Mouse (Mus musculus): ENCODE measurements around the gene Tram2. TPM values are rescaled to one million over a fixed set of nuclear protein-coding genes. Genes with fewer than 3 reads are reported as not detected.

The Tram2 gene
- total RNA-seq (2022), result 1 to 10 TPM; 4.3 to 5.8 (median 4.9) TPM

GRCm38 (mm10) chr1:21079217-21079773, at the start of gene Tram2:
Gene Tram2 (minus strand): TSS chr1:21079229.
- DNase-seq (ENCODE audit: low spot score), result peak; percentile 90

- no peak for DNase-seq (ENCODE audit: low spot score)
These were observed 45.8 kb upstream of the Tram2 start for GRCm38 (mm10) chr1:21124713-21125336.

- no peak for DNase-seq (ENCODE audit: low spot score)
These were observed 24.8 kb upstream of the Tram2 start for GRCm38 (mm10) chr1:21103784-21104183.

GRCm38 (mm10) chr1:21101221-21102006, 22.4 kb upstream of the Tram2 start:
- peak; percentile 79 for DNase-seq (ENCODE audit: low spot score)

- DNase-seq (ENCODE audit: low spot score), result no peak
These were observed 21.7 kb upstream of the Tram2 start for GRCm38 (mm10) chr1:21100726-21101125.

- DNase-seq (ENCODE audit: low spot score), result no peak
These were observed 18.3 kb upstream of the Tram2 start for GRCm38 (mm10) chr1:21097001-21097989.

- DNase-seq (ENCODE audit: low spot score), result no peak
These were observed 15.7 kb upstream of the Tram2 start for GRCm38 (mm10) chr1:21094644-21095215.

GRCm38 (mm10) chr1:21089661-21090117, 10.7 kb upstream of the Tram2 start:
- DNase-seq (ENCODE audit: low spot score), result no peak

GRCm38 (mm10) chr1:21086291-21086690, 7.3 kb upstream of the Tram2 start:
- DNase-seq (ENCODE audit: low spot score), result no peak

- no peak for DNase-seq (ENCODE audit: low spot score)
These were observed 5.6 kb upstream of the Tram2 start for GRCm38 (mm10) chr1:21084661-21085060.

GRCm38 (mm10) chr1:21080362-21080761, 1.3 kb upstream of the Tram2 start:
- DNase-seq (ENCODE audit: low spot score), result no peak

- DNase-seq (ENCODE audit: low spot score), result peak; percentile 36
These were observed 381 bp downstream of the Tram2 start for GRCm38 (mm10) chr1:21078481-21079214.

GRCm38 (mm10) chr1:21077619-21078018, 1.4 kb downstream of the Tram2 start:
- DNase-seq (ENCODE audit: low spot score), result no peak

- DNase-seq (ENCODE audit: low spot score), result no peak
These were observed 1.8 kb downstream of the Tram2 start for GRCm38 (mm10) chr1:21077191-21077590.

GRCm38 (mm10) chr1:21075986-21076495, 3.0 kb downstream of the Tram2 start:
- no peak for DNase-seq (ENCODE audit: low spot score)

- no peak for DNase-seq (ENCODE audit: low spot score)
These were observed 4.8 kb downstream of the Tram2 start for GRCm38 (mm10) chr1:21074231-21074630.

- no peak for DNase-seq (ENCODE audit: low spot score)
These were observed 6.1 kb downstream of the Tram2 start for GRCm38 (mm10) chr1:21072875-21073444.

GRCm38 (mm10) chr1:21070658-21071057, 8.4 kb downstream of the Tram2 start:
- peak; percentile 57 for DNase-seq (ENCODE audit: low spot score)

- no peak for DNase-seq (ENCODE audit: low spot score)
These were observed 9.1 kb downstream of the Tram2 start for GRCm38 (mm10) chr1:21069830-21070522.

Data from heart, adult 8-10 months (tissue).